Mouse (Mus musculus): ENCODE measurements around the gene Bhlhb9. TPM values are rescaled to one million over a fixed set of nuclear protein-coding genes. Genes with fewer than 3 reads are reported as not detected.
"Not testable (repeated sequence)": the region's sequence is repeated elsewhere in the genome, so short reads cannot be mapped to it uniquely, and the experiment has no call there.

Bhlhb9 gene
- 1 to 10 TPM; 2.3 to 3.1 TPM for total RNA-seq (2021)
- long read RNA-seq, experiment 1, transcript Bhlhb9-204 (5 exons, 2,812 nt): major isoform, 6 of 13 reads
- long read RNA-seq, experiment 1, partial matches to known transcripts: 0 of 13 reads
- long read RNA-seq, experiment 1, other reads (novel, unspliced or antisense): 7 of 13 reads
- long read RNA-seq, experiment 2, transcript Bhlhb9-204 (5 exons, 2,812 nt): major isoform, 5 of 8 reads
- long read RNA-seq, experiment 2, partial matches to known transcripts: 1 of 8 reads
- long read RNA-seq, experiment 2, other reads (novel, unspliced or antisense): 2 of 8 reads

DNA sequence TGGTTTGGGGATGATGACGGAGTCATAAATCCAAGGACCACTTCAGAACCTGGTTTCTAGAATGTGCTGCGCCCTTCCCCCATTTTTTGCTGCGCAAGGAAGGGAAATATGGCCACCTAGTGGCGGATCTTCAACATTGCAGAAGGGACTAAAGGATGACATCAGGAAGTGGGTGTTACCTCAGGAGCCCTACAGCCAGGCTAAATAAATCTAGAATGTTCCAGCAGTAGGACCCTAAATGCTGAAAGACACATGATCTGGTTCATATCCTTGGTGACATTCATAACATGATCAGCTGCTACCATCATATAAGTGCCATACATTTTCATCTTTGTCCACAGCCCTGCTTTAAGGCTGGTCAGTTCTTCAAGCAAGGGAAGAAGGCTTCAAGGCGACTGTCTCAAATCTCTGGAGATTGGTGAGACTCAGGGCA is at the start of gene Bhlhb9:
TSS of gene Bhlhb9 (plus strand) at position 383 of the 433 bp plus-strand sequence.
- H3K4me3 ChIP-seq: peak within 1 kb of the TSS; percentile 72
- intact Hi-C loops (cut with DNase I): not testable (repeated sequence)
- DNase-seq: peak; percentile 38
- H3K27ac ChIP-seq: peak within 1 kb of the TSS; percentile 24; the same call in 1 of the 2 replicates
- TF ChIP-seq CTCF (IDR thresholded peaks at IDR 0.05): peak; percentile 62

GRCm38 (mm10) chrX:135752832-135753231 is 44.6 kb upstream of the Bhlhb9 start:
- intact Hi-C loops (cut with DNase I): loop anchor here (5.0 kb wide), 3 partner anchors 39 to 209 kb away; no protein-coding TSS in a partner anchor
- Histone ChIP-seq H3K4me3 (no peak overlapping the region), H3K27ac (no peak overlapping the region)
- peak; percentile 60 for DNase-seq
- TF ChIP-seq CTCF (IDR thresholded peaks at IDR 0.05): peak; percentile 92

DNA sequence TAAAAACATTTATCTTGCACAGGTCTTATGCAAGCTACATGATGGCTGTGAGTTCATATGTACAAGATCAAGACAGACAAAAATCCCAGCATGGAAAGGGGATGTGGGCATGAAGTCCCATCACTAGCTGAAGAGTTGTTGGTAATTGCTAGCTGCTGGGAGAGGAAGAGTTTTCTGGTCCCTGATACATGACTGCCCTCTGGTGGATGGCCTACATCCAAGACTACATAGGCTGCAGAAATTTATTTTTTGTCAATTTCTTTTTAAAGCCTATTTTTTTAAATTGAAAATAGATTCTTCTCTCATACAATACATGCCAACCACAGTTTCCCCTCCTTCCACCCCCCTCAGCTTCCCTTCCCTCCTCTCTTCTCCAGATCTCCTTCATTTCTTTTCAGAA is 35.7 kb upstream of the Bhlhb9 start:
- no peak overlapping the region for H3K27ac ChIP-seq
- peak; percentile 35 for DNase-seq
- intact Hi-C loops (cut with DNase I): no loop called here
- peak; percentile 65 for TF ChIP-seq CTCF (IDR thresholded peaks at IDR 0.05)
- H3K4me3 ChIP-seq: no peak overlapping the region

- no peak for TF ChIP-seq CTCF (IDR thresholded peaks at IDR 0.05)
- Histone ChIP-seq H3K4me3 (no peak overlapping the region), H3K27ac (no peak overlapping the region)
- no peak for DNase-seq
- intact Hi-C loops (cut with DNase I): no loop called here
These were observed 29.3 kb upstream of the Bhlhb9 start for GRCm38 (mm10) chrX:135768043-135768548.

GRCm38 (mm10) chrX:135768565-135768964 is 28.8 kb upstream of the Bhlhb9 start:
- TF ChIP-seq CTCF (IDR thresholded peaks at IDR 0.05): no peak
- intact Hi-C loops (cut with DNase I): no loop called here
- H3K4me3 ChIP-seq: no peak overlapping the region
- DNase-seq: no peak
- H3K27ac ChIP-seq: no peak overlapping the region

DNA sequence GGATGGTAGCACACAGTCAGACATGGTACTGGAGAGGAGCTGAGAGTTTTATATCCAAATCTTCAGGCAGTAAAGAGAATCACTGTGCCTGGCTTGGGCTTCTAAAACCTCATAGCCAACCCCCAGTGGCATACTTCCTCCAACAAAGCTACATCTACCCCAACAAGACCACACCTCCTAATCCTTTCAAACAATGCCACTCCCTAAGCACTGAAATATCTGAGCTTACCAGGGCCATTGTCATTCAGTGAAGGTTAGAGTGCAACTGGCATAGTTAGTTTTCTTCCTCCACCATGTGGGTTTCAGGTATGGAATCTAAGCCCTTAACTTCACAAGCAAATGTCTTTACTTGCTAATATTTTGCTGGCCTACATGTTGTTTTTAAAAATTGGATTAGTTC is 5.9 kb upstream of the Bhlhb9 start:
- intact Hi-C loops (cut with DNase I): loop anchor here (5.0 kb wide), 1 partner anchor 39 kb away; no protein-coding TSS in a partner anchor
- H3K27ac ChIP-seq: no peak overlapping the region

GRCm38 (mm10) chrX:135792326-135792725 is 5.1 kb upstream of the Bhlhb9 start:
- Histone ChIP-seq H3K27ac (no peak overlapping the region), H3K4me3 (no peak overlapping the region)
- DNase-seq: no peak
- intact Hi-C loops (cut with DNase I): loop anchor here (5.0 kb wide), 1 partner anchor 40 kb away; no protein-coding TSS in a partner anchor
- TF ChIP-seq CTCF (IDR thresholded peaks at IDR 0.05): no peak

More for the DNA sequence above, 5.9 kb upstream of the Bhlhb9 start:
- DNase-seq: no peak
- H3K4me3 ChIP-seq: no peak overlapping the region
- TF ChIP-seq CTCF (IDR thresholded peaks at IDR 0.05): no peak

- intact Hi-C loops (cut with DNase I); H3K27ac ChIP-seq; DNase-seq: not testable (repeated sequence)
- peak overlapping the region; percentile 72 for H3K4me3 ChIP-seq
These were observed 1.6 kb upstream of the Bhlhb9 start for GRCm38 (mm10) chrX:135795591-135796304.

GRCm38 (mm10) chrX:135796305-135797211 is 836 bp upstream of the Bhlhb9 start:
- Histone ChIP-seq H3K27ac (peak overlapping the region; percentile 24; the same call in 1 of the 2 replicates), H3K4me3 (peak overlapping the region; percentile 72)
- intact Hi-C loops (cut with DNase I); DNase-seq: not testable (repeated sequence)

DNA sequence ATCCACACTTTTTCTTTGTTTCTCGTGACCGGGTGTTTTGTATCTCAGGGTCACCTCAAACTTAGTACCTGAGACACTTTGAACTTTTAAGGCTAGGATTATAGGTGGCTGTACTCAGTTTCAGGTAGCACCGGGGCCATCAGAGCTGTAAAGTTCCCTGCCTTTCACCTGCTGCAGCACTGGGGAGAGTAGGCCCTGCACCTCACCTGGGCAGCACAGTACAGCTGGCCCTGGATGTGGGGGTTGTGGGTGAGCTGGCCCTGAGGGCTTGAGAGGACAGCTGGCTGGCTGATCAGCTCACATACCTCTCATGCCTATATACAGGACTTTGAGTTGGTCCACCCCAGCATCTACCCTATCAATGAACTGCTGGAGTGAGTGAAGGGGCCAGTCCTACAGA is 6.8 kb downstream of the Bhlhb9 start:
- DNase-seq: no peak
- Histone ChIP-seq H3K4me3 (no peak overlapping the region), H3K27ac (no peak overlapping the region)
- intact Hi-C loops (cut with DNase I): no loop called here
- no peak for TF ChIP-seq CTCF (IDR thresholded peaks at IDR 0.05)

DNA sequence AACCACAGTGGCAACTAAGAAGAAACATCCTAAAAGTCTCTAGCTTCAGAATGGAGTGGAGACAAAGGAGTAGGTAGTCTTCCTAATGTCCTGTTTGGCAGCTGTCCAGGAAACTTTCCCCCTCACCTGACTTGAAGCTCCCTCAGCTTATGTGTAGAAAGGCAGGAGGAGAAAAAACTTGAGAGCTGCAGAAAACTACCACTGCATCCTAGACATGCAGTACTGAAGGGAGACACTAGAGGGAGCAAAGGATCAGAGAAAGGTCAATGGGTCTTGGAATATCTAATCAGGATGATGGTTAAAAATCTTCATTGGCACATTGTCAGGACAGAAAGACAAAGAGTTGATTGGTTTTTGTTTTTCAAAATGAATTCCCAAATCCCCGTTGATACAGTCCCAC is 8.4 kb downstream of the Bhlhb9 start:
- TF ChIP-seq CTCF (IDR thresholded peaks at IDR 0.05): peak; percentile 80
- intact Hi-C loops (cut with DNase I): loop anchor here (2.0 kb wide), 1 partner anchor 157 kb away; no protein-coding TSS in a partner anchor
- no peak for DNase-seq
- H3K27ac ChIP-seq: no peak overlapping the region
- no peak overlapping the region for H3K4me3 ChIP-seq

DNA sequence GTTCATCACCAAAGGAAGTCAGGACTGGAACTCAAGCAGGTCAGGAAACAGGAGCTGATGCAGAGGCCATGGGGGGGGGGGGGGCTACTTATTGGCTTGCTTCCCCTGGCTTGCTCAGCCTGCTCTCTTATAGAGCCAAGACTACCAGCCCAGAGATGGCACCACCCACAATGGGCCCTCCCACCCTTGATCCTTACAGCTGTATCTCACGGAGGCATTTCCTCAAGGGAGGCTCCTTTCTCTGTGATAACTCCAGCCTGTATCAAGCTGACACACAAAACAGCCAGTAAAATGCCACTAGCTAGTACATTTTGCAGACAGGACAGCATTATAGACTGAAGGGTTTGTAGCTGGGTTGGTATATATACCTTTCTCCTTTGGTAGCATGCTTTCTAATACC is 38.5 kb downstream of the Bhlhb9 start:
- DNase-seq; H3K27ac ChIP-seq; intact Hi-C loops (cut with DNase I); H3K4me3 ChIP-seq: not testable (repeated sequence)

Measured in gastrocnemius, adult 2 months (tissue).